Mouse (Mus musculus) liver, adult 2 months (tissue): ENCODE data around the gene Tnfsf12. TPM values are rescaled to one million over a fixed set of nuclear protein-coding genes. Genes with fewer than 3 reads are reported as not detected.

Experiments used
- DNase-seq: peaks from one replicate; pipeline ENCODE4 v3.0.0-alpha.2; 2011; ENCODE audit warnings: low read depth, low spot score; ENCODE audit errors: extremely low read depth
- H3K27ac ChIP-seq: fragments of 200-500 bp; replicated peaks from 2 replicates; pipeline ENCODE4 v1.5.1; 2012; ENCODE audit warnings: low read depth, mild to moderate bottlenecking, control low read depth, inconsistent platforms, low read length; ENCODE audit not compliant: insufficient read depth
- H3K27me3 ChIP-seq: fragments of 200-500 bp; 2 replicates; pipeline ENCODE4 v1.6.1; 2012; ENCODE audit warnings: mild to moderate bottlenecking, moderate library complexity, low read length, inconsistent platforms; ENCODE audit not compliant: control insufficient read depth, insufficient read depth
- H3K36me3 ChIP-seq: fragments of 200-500 bp; 2 replicates; pipeline ENCODE4 v1.6.1; 2012; ENCODE audit warnings: low read length, inconsistent platforms; ENCODE audit not compliant: control insufficient read depth, insufficient read depth
- H3K4me1 ChIP-seq: fragments of 200-500 bp; 2 replicates; pipeline ENCODE4 v1.6.1; 2011; ENCODE audit warnings: low read length; ENCODE audit not compliant: control insufficient read depth, insufficient read depth
- H3K4me3 ChIP-seq: fragments of 200-500 bp; 2 replicates; pipeline ENCODE4 v1.5.1; 2011; ENCODE audit warnings: low read depth, mild to moderate bottlenecking, control low read depth, low read length, moderate library complexity; ENCODE audit not compliant: insufficient read depth
- H3K79me2 ChIP-seq: fragments of 200-500 bp; 2 replicates; pipeline ENCODE4 v1.6.1; 2012; ENCODE audit warnings: inconsistent platforms, mild to moderate bottlenecking, low read length, moderate library complexity; ENCODE audit not compliant: control insufficient read depth, insufficient read depth
- H3K9ac ChIP-seq: fragments of 200-500 bp; 2 replicates; pipeline ENCODE4 v1.6.1; 2012; ENCODE audit warnings: low read depth, mild to moderate bottlenecking, control low read depth, inconsistent platforms, low read length
- CTCF ChIP-seq: fragments of 200-500 bp; IDR thresholded peaks from 2 replicates; pipeline ENCODE4 v1.5.1; 2011; ENCODE audit warnings: low read depth, low read length, control low read depth
- POLR2A ChIP-seq: fragments of 200-500 bp; IDR thresholded peaks from 2 replicates; pipeline ENCODE4 v1.6.1; 2011; ENCODE audit warnings: low read length, control low read depth; ENCODE audit not compliant: insufficient read depth; ENCODE audit errors: extremely low read depth
- WGBS: fragments of 180-500 bp; shearing (Covaris S2); methylation state at CpG from one replicate; pipeline ENCODE4 v1.1.7; 2018; 5-methylcytosine and 5-hydroxymethylcytosine counted together
- polyA plus RNA-seq: library from polyadenylated mRNA; depleted of rRNA; stranded (reverse); fragments of >200 nt; gene quantifications from 2 replicates; pipeline ENCODE4 v1.2.3, GENCODE M21; 2012
- total RNA-seq: library from RNA; depleted of rRNA; stranded (reverse); fragments of >200 nt; gene quantifications from 2 replicates; pipeline ENCODE4 v1.2.3, GENCODE M21; 2014

Tnfsf12 gene
- total and polyA plus RNA-seq, 2 experiments, result 2.6 to 18.0 TPM

DNA sequence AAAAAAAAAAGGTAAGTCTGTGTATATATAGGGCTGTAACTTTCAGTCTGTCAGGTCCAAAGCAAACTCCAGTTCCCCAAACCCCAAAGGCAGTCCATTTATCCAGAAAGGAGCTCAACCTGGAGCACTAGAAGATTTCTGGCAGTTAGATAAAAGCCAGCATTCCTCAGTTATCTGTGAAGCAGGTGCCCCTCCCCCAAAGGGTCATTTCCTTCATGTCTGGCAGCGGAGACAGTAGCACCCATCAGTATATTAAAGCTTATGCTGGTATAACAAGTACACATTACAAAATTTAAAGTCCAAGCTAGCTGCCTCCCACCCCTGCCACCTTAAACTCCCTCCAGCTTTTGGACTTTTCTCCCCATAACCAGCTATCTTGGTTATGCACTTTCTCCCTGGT is 3.9 kb upstream of the Tnfsf12 start:
- Histone ChIP-seq H3K9ac (no peak overlapping the region), H3K79me2 (no peaks in the 10 kb centered on the region), H3K27me3 (no peaks in the 10 kb centered on the region), H3K4me3 (no peak overlapping the region), H3K4me1 (no peaks in the 10 kb centered on the region), H3K27ac (no peak overlapping the region), H3K36me3 (no peaks in the 10 kb centered on the region)
- WGBS, result 61% methylated on average over 1 of the region's 1 CpGs
- TF ChIP-seq CTCF, result no peak
- TF ChIP-seq POLR2A, result no peak
- DNase-seq, result no peak

DNA sequence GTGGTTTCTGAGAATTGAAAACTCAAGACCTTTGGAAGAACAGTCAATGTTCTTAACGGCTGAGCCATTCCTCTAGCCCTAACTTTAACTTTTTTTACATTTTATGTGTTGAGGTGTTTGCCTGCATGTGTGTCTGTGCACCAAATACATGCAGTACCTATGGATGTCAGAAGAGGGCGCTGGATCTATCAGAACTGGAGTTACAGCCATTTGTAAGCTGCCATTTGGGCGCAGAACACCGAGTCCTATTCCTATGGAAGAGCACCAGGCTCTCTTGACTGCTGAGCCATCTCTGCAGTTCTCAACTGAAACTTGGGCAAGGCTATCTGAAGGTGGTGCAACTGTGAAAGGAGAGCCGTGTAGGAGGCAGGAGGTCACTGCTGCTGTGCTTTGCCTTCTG is 2.9 kb upstream of the Tnfsf12 start:
- Histone ChIP-seq H3K4me3 (no peak overlapping the region), H3K27ac (no peak overlapping the region), H3K27me3 (no peaks in the 10 kb centered on the region), H3K9ac (no peak overlapping the region), H3K4me1 (no peaks in the 10 kb centered on the region), H3K79me2 (no peaks in the 10 kb centered on the region), H3K36me3 (no peaks in the 10 kb centered on the region)
- WGBS, result 77% methylated on average over 5 of the region's 5 CpGs
- no peak for TF ChIP-seq POLR2A
- no peak for TF ChIP-seq CTCF
- no peak for DNase-seq

DNA sequence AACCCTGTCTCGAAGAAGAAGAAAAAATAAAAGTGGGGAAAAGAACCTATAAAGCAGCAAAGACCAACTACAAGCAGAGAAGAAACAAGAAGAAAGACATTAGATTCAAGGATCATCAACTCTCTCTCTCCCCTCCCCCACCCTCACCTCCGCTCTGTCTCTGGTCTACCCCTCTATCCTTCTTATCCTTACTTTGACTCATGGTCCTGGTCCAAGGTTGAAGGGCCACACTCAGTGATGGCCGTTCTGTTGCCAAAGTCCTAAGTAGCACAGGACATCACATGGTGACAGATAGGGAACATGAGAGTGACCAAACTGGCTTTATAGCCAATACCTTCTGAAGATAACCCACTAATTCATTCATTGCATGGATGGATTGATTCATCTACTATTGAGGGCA is 1.7 kb upstream of the Tnfsf12 start:
- H3K4me1 ChIP-seq, result peaks cover 7% of the 10 kb centered on the region; the same call in 1 of the 2 replicates
- no peak overlapping the region for H3K4me3 ChIP-seq
- TF ChIP-seq POLR2A, result no peak
- no peak for TF ChIP-seq CTCF
- 90% methylated on average over 3 of the region's 3 CpGs for WGBS
- H3K9ac ChIP-seq, result no peak overlapping the region
- H3K36me3 ChIP-seq, result no peaks in the 10 kb centered on the region
- no peaks in the 10 kb centered on the region for H3K27me3 ChIP-seq
- no peak overlapping the region for H3K27ac ChIP-seq
- no peaks in the 10 kb centered on the region for H3K79me2 ChIP-seq
- DNase-seq, result no peak

DNA sequence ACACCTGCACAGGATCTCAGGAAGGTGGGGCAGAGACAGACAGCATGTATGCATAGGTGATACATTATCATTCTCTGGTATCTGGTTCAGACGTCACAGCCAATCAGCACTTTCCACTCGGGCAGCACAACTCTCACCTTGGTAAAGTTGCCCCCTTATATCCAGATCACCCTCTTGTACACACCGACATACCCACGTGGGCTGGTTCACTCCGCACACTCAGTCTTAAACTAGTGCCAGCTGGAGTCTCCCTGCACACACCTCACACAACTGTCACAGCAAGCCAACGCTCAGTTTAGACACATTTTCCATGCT is 646 bp downstream of the Tnfsf12 start:
- Histone ChIP-seq H3K4me3 (peak overlapping the region; percentile 66), H3K79me2 (no peaks in the 10 kb centered on the region), H3K27me3 (no peaks in the 10 kb centered on the region), H3K4me1 (peaks cover 7% of the 10 kb centered on the region; the same call in 1 of the 2 replicates), H3K9ac (peak overlapping the region; percentile 85), H3K27ac (peak overlapping the region; percentile 26; the same call in 1 of the 2 replicates), H3K36me3 (no peaks in the 10 kb centered on the region)
- 25% methylated on average over 6 of the region's 6 CpGs for WGBS
- no peak for DNase-seq
- no peak for TF ChIP-seq CTCF
- no peak for TF ChIP-seq POLR2A

DNA sequence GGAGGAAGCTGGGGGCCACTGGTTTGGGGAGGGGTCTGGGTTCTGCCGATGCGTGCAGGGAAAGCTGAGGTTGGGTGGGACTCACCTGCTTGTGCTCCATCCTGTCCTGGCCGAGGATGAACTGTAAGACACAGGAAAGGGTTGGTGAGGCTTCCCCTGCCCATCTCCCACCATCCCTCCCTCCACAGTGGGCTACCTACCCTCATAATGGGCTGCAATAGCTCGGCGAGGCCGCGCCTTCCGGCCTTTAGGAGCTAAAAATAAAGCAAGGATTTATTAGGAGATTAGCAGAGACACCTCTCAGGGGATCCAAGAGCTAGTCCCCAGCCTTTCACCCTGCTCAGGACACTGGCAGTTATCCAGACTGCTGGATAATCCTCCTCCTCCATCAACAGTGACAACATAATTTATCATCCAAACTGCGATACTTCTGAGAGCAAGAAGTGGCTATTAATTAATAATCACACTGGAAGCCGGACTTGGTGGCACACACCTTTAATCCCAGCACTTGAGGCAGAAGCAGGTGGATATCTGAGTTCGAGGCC is 2.2 kb downstream of the Tnfsf12 start:
- peaks cover 7% of the 10 kb centered on the region; the same call in 1 of the 2 replicates for H3K4me1 ChIP-seq
- H3K27ac ChIP-seq, result peak overlapping the region; percentile 49; the same call in 1 of the 2 replicates
- no peak for DNase-seq
- H3K9ac ChIP-seq, result no peak overlapping the region
- no peaks in the 10 kb centered on the region for H3K36me3 ChIP-seq
- H3K4me3 ChIP-seq, result no peak overlapping the region
- no peaks in the 10 kb centered on the region for H3K79me2 ChIP-seq
- WGBS, result 71% methylated on average over 11 of the region's 11 CpGs
- H3K27me3 ChIP-seq, result no peaks in the 10 kb centered on the region
- TF ChIP-seq CTCF (no peak), POLR2A (no peak)

DNA sequence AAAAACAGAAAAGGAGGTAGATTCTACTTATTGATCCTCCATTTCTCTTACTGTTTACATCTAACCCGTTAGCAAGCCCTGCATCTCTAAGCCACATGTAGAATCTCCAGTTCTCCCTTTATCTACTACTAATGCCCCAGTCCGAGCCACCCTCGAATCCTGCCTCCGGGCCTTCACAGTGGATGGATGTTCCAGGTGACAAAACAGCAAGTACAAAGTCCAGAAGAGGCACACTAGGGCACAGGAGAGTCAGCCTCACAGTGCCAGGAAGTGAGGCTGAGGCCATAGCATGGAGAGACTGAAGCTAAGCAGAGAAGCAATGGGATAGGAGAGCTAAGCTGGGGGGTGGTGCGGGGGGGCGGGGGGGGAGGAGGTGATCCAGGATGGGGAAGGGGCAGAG is 2.8 kb downstream of the Tnfsf12 start:
- Histone ChIP-seq H3K27ac (peak overlapping the region; percentile 27; the same call in 1 of the 2 replicates), H3K4me1 (peaks cover 7% of the 10 kb centered on the region; the same call in 1 of the 2 replicates), H3K36me3 (no peaks in the 10 kb centered on the region), H3K27me3 (no peaks in the 10 kb centered on the region), H3K9ac (no peak overlapping the region), H3K79me2 (no peaks in the 10 kb centered on the region), H3K4me3 (no peak overlapping the region)
- peak; percentile 84 for DNase-seq
- WGBS, result 31% methylated on average over 6 of the region's 6 CpGs
- TF ChIP-seq CTCF (no peak), POLR2A (no peak)
